Mouse (Mus musculus) embryonic fibroblast, embryonic 13.5 days (primary cell): ENCODE measurements around the gene Ripk1.

ENCODE experiments used
- CTCF ChIP-seq: IDR thresholded peaks from 2 replicates; pipeline ENCODE4 v1.5.1; 2011; ENCODE audit warnings: mild to moderate bottlenecking, control low read depth, low read length, moderate library complexity, borderline replicate concordance; ENCODE audit not compliant: insufficient read depth
- POLR2A ChIP-seq: IDR thresholded peaks from 2 replicates; pipeline ENCODE4 v1.6.1; 2011; ENCODE audit warnings: low read depth, mild to moderate bottlenecking, control low read depth, low read length, moderate library complexity

GRCm38 (mm10) chr13:34053673-34054282 is 51.6 kb downstream of the Ripk1 start:
- TF ChIP-seq POLR2A (no peak), CTCF (no peak)
